Mouse (Mus musculus): ENCODE measurements around the gene Klhl40. TPM values are rescaled to one million over a fixed set of nuclear protein-coding genes. Genes with fewer than 3 reads are reported as not detected.

Gene Klhl40
- total RNA-seq (2015; ENCODE audit: low replicate concordance): not detected in 2 replicates
- not detected in 2 replicates for total RNA-seq (2017; ENCODE audit: low replicate concordance)

- ATAC-seq (replicated peaks; ENCODE audit: low FRiP score, poor library complexity, severe bottlenecking): no peak
Measured at GRCm38 (mm10) chr9:121777484-121778065, at the start of gene Klhl40. Gene Klhl40 (plus strand): TSS chr9:121777607.

GRCm38 (mm10) chr9:121740490-121740889 is 36.9 kb upstream of the Klhl40 start:
- no peak for ATAC-seq (replicated peaks; ENCODE audit: low FRiP score, poor library complexity, severe bottlenecking)

- ATAC-seq (replicated peaks; ENCODE audit: low FRiP score, poor library complexity, severe bottlenecking): no peak
Measured at GRCm38 (mm10) chr9:121741168-121741567, 36.2 kb upstream of the Klhl40 start.

GRCm38 (mm10) chr9:121744051-121744450 is 33.4 kb upstream of the Klhl40 start:
- no peak for ATAC-seq (replicated peaks; ENCODE audit: low FRiP score, poor library complexity, severe bottlenecking)

DNA sequence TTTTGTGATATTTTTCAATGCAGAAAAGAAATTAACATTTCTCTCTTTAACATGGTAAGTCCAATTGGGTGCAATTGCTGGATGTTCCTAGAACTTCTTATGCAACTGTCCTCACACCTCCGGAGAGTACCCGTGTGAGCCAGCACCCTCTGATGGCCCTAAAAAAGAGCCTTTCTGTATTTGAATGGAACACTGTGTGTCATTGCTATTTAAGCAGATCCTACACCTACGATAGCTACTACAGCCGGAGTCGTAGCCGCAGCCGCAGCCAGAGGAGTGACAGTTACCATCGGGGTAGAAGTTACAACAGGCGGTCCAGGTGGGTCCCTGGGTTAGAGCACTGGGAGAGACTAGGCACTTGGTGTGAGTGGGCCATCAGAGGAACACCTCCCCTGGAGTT is 24.6 kb upstream of the Klhl40 start:
- no peak for ATAC-seq (replicated peaks; ENCODE audit: low FRiP score, poor library complexity, severe bottlenecking)

DNA sequence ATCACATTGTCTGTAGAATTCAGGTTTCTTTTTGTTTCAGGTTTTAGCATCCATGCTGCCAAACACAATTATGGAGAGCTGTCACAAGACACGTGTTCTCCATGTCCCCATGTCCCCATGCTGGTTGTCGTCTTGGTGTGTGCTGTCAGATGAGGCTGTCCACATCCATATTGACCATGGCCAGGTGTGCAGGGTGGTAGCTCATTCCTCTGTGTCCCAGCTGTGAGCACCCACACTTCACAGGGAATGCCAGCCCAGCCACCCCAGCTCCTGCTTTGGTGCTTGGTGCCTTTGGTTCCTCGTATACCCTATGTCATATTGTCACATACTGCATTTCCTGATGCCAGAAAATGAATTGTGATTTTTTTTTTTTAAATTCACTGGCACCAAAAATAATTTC is 22.8 kb upstream of the Klhl40 start:
- no peak for ATAC-seq (replicated peaks; ENCODE audit: low FRiP score, poor library complexity, severe bottlenecking)

DNA sequence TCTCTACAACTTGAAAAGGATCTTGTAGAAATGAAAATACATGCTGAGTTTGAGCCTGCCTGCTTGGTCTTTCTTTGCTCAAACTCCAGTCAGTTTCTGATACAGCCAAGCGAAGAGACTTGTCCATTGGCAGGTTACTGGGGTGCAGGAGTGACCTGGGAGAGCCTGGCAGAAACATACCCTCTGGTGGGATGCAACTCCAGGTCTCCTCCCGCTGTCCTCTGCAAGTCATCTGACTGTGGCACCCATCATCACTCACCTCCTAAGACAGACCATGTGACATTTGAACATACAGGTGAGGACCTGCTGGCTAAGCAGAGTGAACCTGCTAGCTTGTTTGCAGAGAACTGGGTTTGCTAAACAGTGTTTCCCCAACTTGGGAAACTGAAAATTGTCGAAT is 20.6 kb upstream of the Klhl40 start:
- no peak for ATAC-seq (replicated peaks; ENCODE audit: low FRiP score, poor library complexity, severe bottlenecking)

DNA sequence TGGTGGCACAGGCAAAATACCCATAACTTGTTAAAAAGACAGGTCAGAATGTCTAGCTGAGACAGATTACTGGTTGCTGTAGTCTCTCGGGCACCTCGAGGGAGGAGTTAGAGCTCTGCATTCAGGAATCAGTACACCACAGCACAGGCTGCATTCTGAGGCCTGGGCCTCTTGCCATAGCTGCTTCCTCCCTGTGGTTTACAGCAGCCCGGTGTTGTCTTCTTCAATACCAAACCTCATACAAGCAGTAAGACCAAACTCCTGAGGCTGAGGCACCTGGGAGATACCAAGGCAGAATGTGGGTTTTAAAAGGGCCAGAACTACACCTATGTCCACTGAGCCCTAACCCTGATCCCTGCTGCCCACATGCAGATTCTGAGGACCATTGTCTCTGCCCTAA is 20.0 kb upstream of the Klhl40 start:
- ATAC-seq (replicated peaks; ENCODE audit: low FRiP score, poor library complexity, severe bottlenecking): no peak

DNA sequence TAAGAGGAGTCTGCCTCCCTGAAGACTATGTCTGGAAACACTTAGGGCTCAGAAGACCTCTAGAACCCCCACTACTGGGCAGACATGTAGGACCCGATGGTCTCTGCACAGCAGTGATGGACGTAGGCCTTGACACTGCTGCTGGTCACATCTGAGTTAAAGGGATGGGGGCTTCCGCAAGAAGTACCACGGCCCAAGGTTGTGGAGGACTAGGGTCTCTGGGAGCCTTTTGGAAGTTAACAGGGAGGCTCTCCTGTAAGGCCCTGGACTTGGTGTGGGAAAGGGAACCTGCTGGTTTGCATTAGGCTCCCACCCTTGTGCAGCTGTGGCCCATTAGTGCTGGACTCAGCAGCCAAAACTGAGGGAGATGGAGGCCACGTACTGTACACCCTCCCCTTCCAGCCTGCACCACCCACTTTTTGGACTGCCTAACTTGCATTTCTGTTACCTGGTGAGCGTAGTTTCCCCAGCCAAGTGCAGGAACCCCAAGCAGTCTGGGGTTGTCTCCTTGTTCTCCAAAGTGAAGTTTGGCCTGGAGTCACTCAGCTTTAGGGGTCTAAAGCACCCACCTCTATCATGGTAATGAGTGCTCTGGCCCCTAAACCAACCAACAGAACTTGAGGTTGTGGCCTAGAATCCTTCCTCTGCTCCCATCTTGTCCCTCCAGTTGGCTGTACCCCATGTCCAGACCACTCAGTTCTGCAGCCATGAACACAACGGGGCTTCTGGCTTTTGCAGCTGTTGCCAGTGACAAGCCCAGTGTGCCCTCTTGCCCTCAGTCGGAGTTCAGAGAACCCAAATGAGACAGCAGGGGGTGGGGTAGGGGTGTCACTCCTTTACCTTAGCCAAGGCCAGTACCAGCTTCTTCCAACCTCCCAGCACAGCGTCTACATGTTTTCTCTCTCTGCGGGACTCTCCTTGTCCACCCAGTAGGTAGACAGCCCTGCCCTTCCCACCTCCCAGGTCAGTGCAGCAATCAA is 19.3 kb upstream of the Klhl40 start:
- ATAC-seq (replicated peaks; ENCODE audit: low FRiP score, poor library complexity, severe bottlenecking): 0 out of 2 replicates have a peak, but pooled peaks have one; percentile 6

DNA sequence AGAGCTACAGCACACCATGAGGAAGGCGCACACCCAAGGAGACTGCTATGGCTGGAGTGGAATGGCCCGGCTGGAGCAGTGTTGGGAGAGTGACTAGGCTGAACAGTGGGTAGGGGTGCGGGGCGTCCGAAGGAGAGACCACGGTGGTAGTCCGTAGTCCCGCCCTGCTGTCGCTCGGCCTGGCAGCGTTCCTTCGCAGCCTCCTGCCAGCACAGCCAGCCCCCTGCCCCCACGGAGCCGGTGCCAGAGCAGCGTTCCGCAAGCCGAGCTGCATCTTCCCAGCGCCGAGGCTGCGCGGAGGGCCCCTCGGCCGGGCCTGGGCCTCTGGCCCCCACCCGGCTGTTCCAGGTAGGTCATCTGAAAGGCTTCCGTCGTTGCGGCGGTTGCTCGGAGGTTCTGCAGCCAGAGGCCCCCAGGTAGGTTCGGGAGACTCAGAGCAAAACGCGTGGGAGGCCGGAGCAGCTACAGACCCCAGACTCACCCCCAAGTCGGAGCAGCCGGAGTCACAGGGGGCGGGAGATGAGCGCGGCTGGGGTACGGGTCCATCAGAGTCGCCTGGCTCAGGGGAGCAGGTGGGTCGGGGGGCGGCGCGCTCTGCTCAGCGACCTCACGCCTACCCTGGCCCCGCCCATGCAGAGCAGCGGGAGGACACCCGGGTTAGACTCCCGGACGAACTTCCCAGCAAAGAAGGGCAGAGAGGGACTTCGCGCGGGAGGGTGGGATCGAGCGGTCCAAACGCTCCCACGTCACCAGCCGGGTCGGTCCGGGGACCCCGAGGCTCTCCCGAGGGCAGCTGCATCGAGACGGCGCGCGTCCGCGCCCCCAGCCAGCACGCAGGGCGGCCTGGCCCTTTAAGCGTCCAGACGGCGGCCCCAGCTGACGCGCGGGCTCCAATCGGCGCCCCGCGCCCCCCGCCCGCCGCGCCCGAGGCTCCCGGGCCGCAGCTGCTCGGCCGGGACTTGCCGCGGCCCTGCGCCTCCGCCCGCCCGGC is 18.0 kb upstream of the Klhl40 start, which contains the start of gene Zfp651:
Gene Zfp651, plus strand, starts transcription at position 240 of the 991 bp plus-strand sequence.
- ATAC-seq (replicated peaks; ENCODE audit: low FRiP score, poor library complexity, severe bottlenecking): no peak

DNA sequence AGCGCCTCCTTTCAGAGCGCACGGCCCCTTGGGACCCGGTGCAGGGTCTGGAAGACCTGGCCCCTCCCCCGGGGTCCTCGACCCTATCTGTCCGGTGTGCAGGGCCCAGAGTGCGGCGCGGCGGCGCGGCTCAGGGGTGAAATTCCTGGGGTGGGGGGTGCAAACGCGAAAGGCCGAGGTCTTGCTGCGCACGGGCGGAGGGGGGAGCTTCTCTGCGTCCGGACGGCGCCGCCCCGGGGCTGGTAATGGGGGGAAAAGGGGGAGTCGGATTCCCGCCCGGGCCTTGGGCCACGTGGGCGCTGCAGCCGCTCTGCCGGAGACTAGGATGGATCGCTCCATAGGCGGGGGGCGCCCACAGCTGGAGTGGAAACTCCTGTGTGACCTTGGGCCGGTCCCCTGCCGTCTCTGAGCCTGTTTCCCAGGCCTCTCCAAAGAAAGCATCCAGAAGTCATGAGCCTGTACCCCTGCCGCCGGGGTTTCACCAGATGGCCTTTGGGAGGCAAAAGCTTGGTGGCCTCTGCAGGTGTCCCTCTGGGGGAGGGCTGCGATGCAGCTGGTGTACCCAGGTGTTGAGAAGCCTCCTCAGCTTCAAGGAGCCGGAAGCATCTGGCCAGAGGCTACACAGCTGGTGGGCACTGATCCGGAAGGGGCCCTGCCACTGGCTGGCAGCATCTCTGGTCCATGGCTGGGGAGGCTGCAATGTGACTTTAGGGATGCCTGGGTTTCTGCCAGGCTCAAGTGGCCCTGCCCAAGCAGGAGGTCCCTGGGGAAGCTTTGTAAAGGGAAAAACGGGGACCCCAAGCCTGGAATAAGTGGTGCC is 16.9 kb upstream of the Klhl40 start:
- no peak for ATAC-seq (replicated peaks; ENCODE audit: low FRiP score, poor library complexity, severe bottlenecking)

GRCm38 (mm10) chr9:121761091-121761665 is 16.2 kb upstream of the Klhl40 start:
- no peak for ATAC-seq (replicated peaks; ENCODE audit: low FRiP score, poor library complexity, severe bottlenecking)

DNA sequence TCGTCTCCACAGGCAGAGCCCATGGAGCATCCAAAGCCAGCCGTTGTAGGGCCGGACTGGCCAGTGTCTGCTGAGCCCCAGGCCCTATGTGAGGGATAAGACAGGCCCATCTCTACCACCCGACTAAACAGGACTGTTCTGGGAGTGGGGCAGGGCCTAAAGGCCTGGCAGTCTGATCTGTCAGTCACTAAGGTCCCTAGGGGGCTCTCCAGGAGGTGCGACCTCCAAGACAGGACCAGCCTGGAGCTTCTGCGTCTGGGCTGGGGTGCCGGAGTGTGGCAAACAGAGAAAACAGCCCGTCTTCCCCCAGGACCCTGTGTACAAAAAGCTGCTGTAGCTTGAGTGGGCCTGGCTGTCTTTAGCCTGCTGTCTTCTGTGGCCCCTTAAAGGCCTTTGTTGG is 15.6 kb upstream of the Klhl40 start:
- ATAC-seq (replicated peaks; ENCODE audit: low FRiP score, poor library complexity, severe bottlenecking): no peak

GRCm38 (mm10) chr9:121762248-121762647 is 15.2 kb upstream of the Klhl40 start:
- no peak for ATAC-seq (replicated peaks; ENCODE audit: low FRiP score, poor library complexity, severe bottlenecking)

GRCm38 (mm10) chr9:121762761-121763160 is 14.6 kb upstream of the Klhl40 start:
- ATAC-seq (replicated peaks; ENCODE audit: low FRiP score, poor library complexity, severe bottlenecking): no peak

- no peak for ATAC-seq (replicated peaks; ENCODE audit: low FRiP score, poor library complexity, severe bottlenecking)
Measured at GRCm38 (mm10) chr9:121763716-121764115, 13.7 kb upstream of the Klhl40 start.

DNA sequence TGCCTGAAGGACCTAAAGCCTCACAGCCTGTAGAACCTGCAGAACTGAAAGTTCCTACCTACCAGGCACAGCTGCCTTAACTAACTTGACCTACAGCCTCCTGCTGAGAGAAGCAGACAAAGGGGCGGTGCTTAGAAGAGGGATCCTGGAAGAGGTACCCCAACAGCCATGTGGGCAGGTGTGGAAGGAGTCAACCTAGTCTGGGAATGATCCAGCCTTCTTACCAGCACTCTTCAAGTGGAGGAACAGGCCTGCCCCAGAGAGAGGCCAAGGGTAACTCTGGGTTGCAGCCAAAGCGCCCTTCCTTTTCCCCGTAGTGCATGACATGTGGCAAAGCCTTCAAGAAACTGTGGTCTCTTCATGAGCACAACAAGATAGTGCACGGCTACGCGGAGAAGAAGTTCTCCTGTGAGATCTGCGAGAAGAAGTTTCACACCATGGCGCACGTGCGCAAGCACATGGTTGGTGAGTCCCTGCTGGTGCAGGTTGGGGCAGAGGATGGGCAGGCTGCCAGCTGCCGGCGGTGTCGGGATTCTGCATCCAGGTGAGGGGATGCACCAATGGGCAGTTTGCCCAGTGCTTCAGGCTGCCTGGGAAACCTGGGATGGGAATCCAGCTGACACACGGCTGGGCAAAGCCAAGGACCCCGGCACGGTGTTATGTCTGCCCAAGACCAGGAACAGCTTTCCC is 12.1 kb upstream of the Klhl40 start:
- no peak for ATAC-seq (replicated peaks; ENCODE audit: low FRiP score, poor library complexity, severe bottlenecking)

DNA sequence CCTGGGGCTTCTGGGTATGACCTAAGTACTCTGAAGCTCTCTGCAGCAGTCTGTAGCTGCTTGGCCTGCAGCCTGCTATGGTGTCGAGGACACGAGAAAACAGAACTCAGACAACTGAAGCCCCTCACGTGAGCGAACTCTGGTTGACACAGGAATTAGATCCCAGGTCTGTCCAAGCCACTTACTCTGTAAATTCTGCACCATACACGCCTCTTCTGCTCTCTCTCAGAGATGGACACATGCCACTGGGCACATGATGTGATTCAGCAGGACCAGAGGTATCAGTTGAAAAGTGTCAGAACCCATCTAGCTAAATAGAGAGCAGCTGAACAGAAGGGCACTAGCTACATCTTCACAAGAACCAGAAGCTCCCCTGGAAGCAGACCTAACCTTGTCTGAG is 5.0 kb upstream of the Klhl40 start:
- no peak for ATAC-seq (replicated peaks; ENCODE audit: low FRiP score, poor library complexity, severe bottlenecking)

Measured in erythroid progenitor cell, adult 5-6 weeks (primary cell).